Mouse (Mus musculus) gastrocnemius, adult 8-10 months (tissue): ENCODE measurements around the gene Wdr31. TPM values are rescaled to one million over a fixed set of nuclear protein-coding genes. Genes with fewer than 3 reads are reported as not detected.
"Not testable (repeated sequence)": the region's sequence is repeated elsewhere in the genome, so short reads cannot be mapped to it uniquely, and the experiment has no call there.

Experiments used
- DNase-seq, 2 experiments: peaks; one replicate each; pipeline ENCODE4 v3.0.0; 2022; ENCODE audit warnings: low spot score in 2 of 2
- total RNA-seq, 4 experiments: library from RNA; stranded (reverse); gene quantifications; 2 replicates each; pipeline ENCODE4 v1.2.4; 2022

Wdr31 gene
- total RNA-seq, 4 experiments from 2014 or later, result 0.13 to 0.72 (median 0.45) TPM

- DNase-seq, result no peak
Observed at GRCm38 (mm10) chr4:62496815-62497214, 26.1 kb upstream of the Wdr31 start.

- DNase-seq, result peak in 1 of 2 experiments; percentile 48
Observed at GRCm38 (mm10) chr4:62495946-62496345, 25.2 kb upstream of the Wdr31 start.

GRCm38 (mm10) chr4:62494230-62494629 is 23.5 kb upstream of the Wdr31 start:
- no peak for DNase-seq

GRCm38 (mm10) chr4:62492682-62493081 is 22.0 kb upstream of the Wdr31 start:
- no peak for DNase-seq

- no peak for DNase-seq
Observed at GRCm38 (mm10) chr4:62487914-62488313, 17.2 kb upstream of the Wdr31 start.

- DNase-seq, result no peak
Observed at GRCm38 (mm10) chr4:62487172-62487571, 16.5 kb upstream of the Wdr31 start.

- DNase-seq, result no peak
Observed at GRCm38 (mm10) chr4:62486162-62486696, 15.5 kb upstream of the Wdr31 start.

- DNase-seq, result no peak
Observed at GRCm38 (mm10) chr4:62485450-62486161, 14.9 kb upstream of the Wdr31 start.

- no peak for DNase-seq
Observed at GRCm38 (mm10) chr4:62484928-62485327, 14.2 kb upstream of the Wdr31 start.

- no peak for DNase-seq
Observed at GRCm38 (mm10) chr4:62480709-62481605, 10.3 kb upstream of the Wdr31 start.

- no peak for DNase-seq
Observed at GRCm38 (mm10) chr4:62479937-62480708, 9.4 kb upstream of the Wdr31 start, which contains the start of gene Bspry. TSS of gene Bspry (plus strand) at chr4:62480053.

GRCm38 (mm10) chr4:62479593-62479936 is 8.9 kb upstream of the Wdr31 start:
- not testable (repeated sequence) for DNase-seq

GRCm38 (mm10) chr4:62477542-62478244 is 7.0 kb upstream of the Wdr31 start:
- DNase-seq, result no peak

GRCm38 (mm10) chr4:62475793-62476192 is 5.1 kb upstream of the Wdr31 start:
- DNase-seq, result no peak

- DNase-seq, result no peak
Observed at GRCm38 (mm10) chr4:62475131-62475530, 4.4 kb upstream of the Wdr31 start.

GRCm38 (mm10) chr4:62472071-62472470 is 1.4 kb upstream of the Wdr31 start:
- DNase-seq, result no peak

GRCm38 (mm10) chr4:62468158-62468557 is 2.5 kb downstream of the Wdr31 start:
- no peak for DNase-seq

GRCm38 (mm10) chr4:62463124-62463523 is 7.6 kb downstream of the Wdr31 start:
- DNase-seq, result no peak

GRCm38 (mm10) chr4:62460348-62460747 is 10.3 kb downstream of the Wdr31 start:
- no peak for DNase-seq

- no peak for DNase-seq
Observed at GRCm38 (mm10) chr4:62459081-62459480, 11.6 kb downstream of the Wdr31 start.

- DNase-seq, result no peak
Observed at GRCm38 (mm10) chr4:62454995-62455394, 15.7 kb downstream of the Wdr31 start.
